Mouse (Mus musculus): ENCODE data around the gene Pdia3.

GRCm38 (mm10) chr2:121443068-121443349, 29.4 kb downstream of the Pdia3 start:
- TF ChIP-seq POLR2A (IDR thresholded peaks at IDR 0.05; ENCODE audit: insufficient read depth, low read depth, low read length) (no peak), CTCF (IDR thresholded peaks at IDR 0.05; ENCODE audit: insufficient read depth, low read depth, low read length) (no peak)
